Comparison of ENCODE assay signal across 13 mouse cellular contexts in the genomic region with DNA sequence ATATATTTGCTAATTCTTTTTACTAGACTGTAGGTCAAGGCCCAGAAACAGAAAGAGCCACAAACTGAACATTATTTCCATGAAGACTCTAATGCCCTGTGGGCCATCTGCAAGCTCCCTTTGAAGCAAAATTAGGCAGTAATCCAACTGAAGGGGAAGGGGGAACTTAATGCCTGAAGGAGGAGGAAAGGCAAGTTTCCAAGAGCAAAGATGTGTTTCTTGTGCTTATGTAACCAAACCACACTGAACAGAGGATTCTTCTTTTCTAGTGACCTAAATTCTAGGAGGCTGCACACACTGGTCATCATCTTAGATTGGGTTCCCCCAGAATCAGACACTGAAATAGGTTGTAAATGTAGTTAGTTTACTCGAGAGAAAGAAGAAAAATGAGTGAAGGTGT.
DNase-seq lines count a peak whose midpoint lies in the region; ATAC-seq and TF ChIP-seq lines count a peak whose summit lies in the region.
"Had no signal": no experiment of that assay in that cellular context is flagged by ENCODE, and none has a peak within 500 bp of the region (broad histone marks: within the 10 kb centered on the region; RNA-seq: fewer than 3 reads in every experiment).

No protein-coding gene starts in this region.

- no peak overlapping the region for H3K9ac ChIP-seq in hindbrain, embryonic 13.5 days
- H3K9ac ChIP-seq in lung, embryonic 15.5 days, result no peak overlapping the region
- H3K9ac ChIP-seq in hindbrain, postnatal 0 days (replicated peaks; ENCODE audit: low read length), result no peak overlapping the region
- H3K9ac ChIP-seq in liver, embryonic 11.5 days (ENCODE audit: low read depth, low read length), result no peak overlapping the region
- H3K9ac ChIP-seq: liver, embryonic 14.5 days; midbrain, embryonic 13.5 days had no signal

- no peak overlapping the region for H3K4me2 ChIP-seq in hindbrain, embryonic 13.5 days
- H3K4me2 ChIP-seq in lung, embryonic 15.5 days, result no peak overlapping the region
- no peak overlapping the region for H3K4me2 ChIP-seq in hindbrain, postnatal 0 days (ENCODE audit: low read depth, low read length)
- H3K4me2 ChIP-seq in liver, embryonic 11.5 days, result no peak overlapping the region
- H3K4me2 ChIP-seq: midbrain, embryonic 13.5 days had no signal

- no peak for TF ChIP-seq POLR2A in lung, adult 2 months (IDR thresholded peaks at IDR 0.05; ENCODE audit: borderline replicate concordance, extremely low read depth, low read depth, low read length)

- no peak for TF ChIP-seq CTCF in lung, adult 2 months (IDR thresholded peaks at IDR 0.05; ENCODE audit: insufficient read depth, low read length)
- no peak for TF ChIP-seq CTCF in hindbrain, postnatal 0 days (IDR thresholded peaks at IDR 0.05; ENCODE audit: low read depth)

- H3K36me3 ChIP-seq in hindbrain, embryonic 13.5 days, result no peaks in the 10 kb centered on the region
- no peaks in the 10 kb centered on the region for H3K36me3 ChIP-seq in hindbrain, embryonic 10.5 days
- no peaks in the 10 kb centered on the region for H3K36me3 ChIP-seq in lung, embryonic 15.5 days
- H3K36me3 ChIP-seq in hindbrain, postnatal 0 days (ENCODE audit: insufficient read depth, low read length), result no peaks in the 10 kb centered on the region
- no peaks in the 10 kb centered on the region for H3K36me3 ChIP-seq in liver, embryonic 11.5 days (ENCODE audit: control insufficient read depth, insufficient read depth, low read length)
- H3K36me3 ChIP-seq: midbrain, embryonic 13.5 days had no signal

- DNase-seq in hindbrain, embryonic 10.5 days (ENCODE audit: low spot score), result no peak
- DNase-seq in lung, adult 2 months, result no peak
- peak; percentile 17 for DNase-seq in adipocyte (ENCODE audit: low spot score)
- peak; percentile 70 for DNase-seq in hindbrain, postnatal 0 days (ENCODE audit: low spot score)
- DNase-seq in liver, embryonic 11.5 days (ENCODE audit: low spot score), result no peak
- DNase-seq: heart, adult 2 months; heart, postnatal 36 days; kidney, adult 9 months; right cerebral cortex, postnatal 14 days had no signal

- no peak overlapping the region for H3K4me3 ChIP-seq in hindbrain, embryonic 13.5 days
- no peak overlapping the region for H3K4me3 ChIP-seq in hindbrain, embryonic 10.5 days
- H3K4me3 ChIP-seq in lung, embryonic 15.5 days, result no peak overlapping the region
- no peak overlapping the region for H3K4me3 ChIP-seq in lung, adult 2 months (replicated peaks; ENCODE audit: extremely low read depth, low read depth, low read length)
- H3K4me3 ChIP-seq in hindbrain, postnatal 0 days (ENCODE audit: low read length), result no peak overlapping the region
- H3K4me3 ChIP-seq in liver, embryonic 11.5 days (ENCODE audit: low read depth, low read length), result no peak overlapping the region
- H3K4me3 ChIP-seq: heart, adult 2 months; midbrain, embryonic 13.5 days had no signal

- H3K4me1 ChIP-seq in hindbrain, embryonic 13.5 days (replicated peaks), result peaks cover 14% of the 10 kb centered on the region; the same call in 1 of the 2 replicates
- no peaks in the 10 kb centered on the region for H3K4me1 ChIP-seq in hindbrain, embryonic 10.5 days (replicated peaks)
- H3K4me1 ChIP-seq in lung, embryonic 15.5 days, result peaks cover 5% of the 10 kb centered on the region; the same call in 1 of the 2 replicates
- no peaks in the 10 kb centered on the region for H3K4me1 ChIP-seq in lung, adult 2 months (ENCODE audit: control insufficient read depth, insufficient read depth, low read length)
- H3K4me1 ChIP-seq in hindbrain, postnatal 0 days (ENCODE audit: insufficient read depth, low read length), result peaks cover 4% of the 10 kb centered on the region; the same call in 1 of the 2 replicates
- H3K4me1 ChIP-seq in liver, embryonic 11.5 days (replicated peaks; ENCODE audit: control insufficient read depth, insufficient read depth, low read length), result no peaks in the 10 kb centered on the region

- 76% methylated on average over 1 of the region's 1 CpGs for WGBS in hindbrain, embryonic 13.5 days
- 83% methylated on average over 1 of the region's 1 CpGs for WGBS in hindbrain, embryonic 10.5 days
- WGBS in lung, embryonic 15.5 days, result 33% methylated on average over 1 of the region's 1 CpGs
- 43% methylated on average over 1 of the region's 1 CpGs for WGBS in lung, adult 2 months
- WGBS in hindbrain, postnatal 0 days, result 71% methylated on average over 1 of the region's 1 CpGs
- 88% methylated on average over 1 of the region's 1 CpGs for WGBS in liver, embryonic 11.5 days

- H3K9me3 ChIP-seq in hindbrain, embryonic 13.5 days, result no peaks in the 10 kb centered on the region; the same call in 1 of the 2 replicates
- H3K9me3 ChIP-seq in hindbrain, embryonic 10.5 days, result no peaks in the 10 kb centered on the region
- H3K9me3 ChIP-seq in lung, embryonic 15.5 days, result no peaks in the 10 kb centered on the region
- H3K9me3 ChIP-seq in hindbrain, postnatal 0 days (ENCODE audit: low read length), result no peaks in the 10 kb centered on the region
- no peaks in the 10 kb centered on the region for H3K9me3 ChIP-seq in liver, embryonic 11.5 days (ENCODE audit: control insufficient read depth, low read length)
- H3K9me3 ChIP-seq: midbrain, embryonic 13.5 days had no signal

- peak overlapping the region; percentile 30; the same call in 1 of the 2 replicates for H3K27ac ChIP-seq in hindbrain, embryonic 13.5 days
- no peak overlapping the region for H3K27ac ChIP-seq in hindbrain, embryonic 10.5 days
- H3K27ac ChIP-seq in lung, embryonic 15.5 days, result 0 out of 2 replicates have a peak overlapping the region, but pooled peaks have one; percentile 3
- peak overlapping the region; percentile 41 for H3K27ac ChIP-seq in hindbrain, postnatal 0 days
- H3K27ac ChIP-seq in liver, embryonic 11.5 days (ENCODE audit: low read depth, low read length), result no peak overlapping the region
- H3K27ac ChIP-seq: heart, adult 2 months; liver, embryonic 14.5 days had no signal

- no peak for ATAC-seq in hindbrain, embryonic 13.5 days (ENCODE audit: low FRiP score)
- ATAC-seq in lung, embryonic 15.5 days (ENCODE audit: borderline replicate concordance, extremely low read depth, low FRiP score, low TSS enrichment), result peak; percentile 70; the same call in 1 of the 2 replicates
- no peak for ATAC-seq in hindbrain, postnatal 0 days
- ATAC-seq in liver, embryonic 11.5 days (replicated peaks; ENCODE audit: low FRiP score), result no peak
- ATAC-seq: midbrain, embryonic 13.5 days had no signal

- H3K27me3 ChIP-seq in hindbrain, embryonic 13.5 days, result no peaks in the 10 kb centered on the region
- H3K27me3 ChIP-seq in hindbrain, embryonic 10.5 days (ENCODE audit: insufficient read depth, poor library complexity, severe bottlenecking), result no peaks in the 10 kb centered on the region
- no peaks in the 10 kb centered on the region for H3K27me3 ChIP-seq in lung, embryonic 15.5 days
- no peaks in the 10 kb centered on the region for H3K27me3 ChIP-seq in hindbrain, postnatal 0 days (ENCODE audit: insufficient read depth, low read length)
- no peaks in the 10 kb centered on the region for H3K27me3 ChIP-seq in liver, embryonic 11.5 days (replicated peaks; ENCODE audit: control insufficient read depth, insufficient read depth, low read length)
- H3K27me3 ChIP-seq: midbrain, embryonic 13.5 days had no signal

Comparison
In these comparisons a context has a peak if more than half of its experiments do, and no peak if none do; other contexts are left out.
1. H3K27ac ChIP-seq: peak in hindbrain, embryonic 13.5 days (single experiment), lung, embryonic 15.5 days (single experiment) and hindbrain, postnatal 0 days (single experiment); none in hindbrain, embryonic 10.5 days (single experiment) and liver, embryonic 11.5 days (single experiment).
2. DNase-seq: peak in adipocyte (single experiment) and hindbrain, postnatal 0 days (single experiment); none in hindbrain, embryonic 10.5 days (single experiment), lung, adult 2 months (single experiment) and liver, embryonic 11.5 days (single experiment).